Mouse (Mus musculus): ENCODE measurements around the gene Prkag2. TPM values are rescaled to one million over a fixed set of nuclear protein-coding genes. Genes with fewer than 3 reads are reported as not detected.
A peak's percentile ranks its signal among the peaks of the same experiment; 100 is the strongest.

Gene Prkag2
- polyA plus RNA-seq, 1 experiment from 2014 or later: 4.8 TPM

- peak; percentile 74 for ATAC-seq (ENCODE audit: low read depth)
- Histone ChIP-seq H3K9me3 (replicated peaks; ENCODE audit: control insufficient read depth, low read length) (no peaks in the 10 kb centered on the region), H3K27me3 (ENCODE audit: control insufficient read depth, insufficient read depth, low read depth, low read length) (no peaks in the 10 kb centered on the region), H3K4me1 (ENCODE audit: control insufficient read depth, low read depth, low read length) (peaks cover 8% of the 10 kb centered on the region), H3K27ac (ENCODE audit: low read length) (no peak overlapping the region), H3K9ac (ENCODE audit: low read depth, low read length) (no peak overlapping the region), H3K4me2 (ENCODE audit: low read depth, low read length) (0 out of 2 replicates have a peak overlapping the region, but pooled peaks have one; percentile 24), H3K4me3 (ENCODE audit: low read depth, low read length) (no peak overlapping the region), H3K36me3 (ENCODE audit: control insufficient read depth, insufficient read depth) (no peaks in the 10 kb centered on the region)
- WGBS (ENCODE audit: insufficient replicate concordance): 4% methylated on average over 8 of the region's 8 CpGs
These were observed 131.7 kb downstream of the Prkag2 start for GRCm38 (mm10) chr5:24968792-24969191.

GRCm38 (mm10) chr5:24967898-24968535, 132.4 kb downstream of the Prkag2 start:
- H3K4me1 ChIP-seq (ENCODE audit: control insufficient read depth, low read depth, low read length): peaks cover 8% of the 10 kb centered on the region
- no peak overlapping the region for H3K9ac ChIP-seq (ENCODE audit: low read depth, low read length)
- H3K4me2 ChIP-seq (ENCODE audit: low read depth, low read length): no peak overlapping the region
- no peaks in the 10 kb centered on the region for H3K36me3 ChIP-seq (ENCODE audit: control insufficient read depth, insufficient read depth)
- no peaks in the 10 kb centered on the region for H3K9me3 ChIP-seq (replicated peaks; ENCODE audit: control insufficient read depth, low read length)
- H3K27me3 ChIP-seq (ENCODE audit: control insufficient read depth, insufficient read depth, low read depth, low read length): no peaks in the 10 kb centered on the region
- no peak overlapping the region for H3K27ac ChIP-seq (ENCODE audit: low read length)
- ATAC-seq (ENCODE audit: low read depth): no peak
- 16% methylated on average over 7 of the region's 7 CpGs for WGBS (ENCODE audit: insufficient replicate concordance)
- no peak overlapping the region for H3K4me3 ChIP-seq (ENCODE audit: low read depth, low read length)

GRCm38 (mm10) chr5:24963776-24964175, 136.7 kb downstream of the Prkag2 start:
- no peaks in the 10 kb centered on the region for H3K36me3 ChIP-seq (ENCODE audit: control insufficient read depth, insufficient read depth)

GRCm38 (mm10) chr5:24960791-24961190, 139.7 kb downstream of the Prkag2 start:
- Histone ChIP-seq H3K4me1 (ENCODE audit: control insufficient read depth, low read depth, low read length) (no peaks in the 10 kb centered on the region), H3K9me3 (replicated peaks; ENCODE audit: control insufficient read depth, low read length) (no peaks in the 10 kb centered on the region), H3K4me2 (ENCODE audit: low read depth, low read length) (no peak overlapping the region), H3K36me3 (ENCODE audit: control insufficient read depth, insufficient read depth) (no peaks in the 10 kb centered on the region), H3K4me3 (ENCODE audit: low read depth, low read length) (no peak overlapping the region), H3K27ac (ENCODE audit: low read length) (no peak overlapping the region), H3K9ac (ENCODE audit: low read depth, low read length) (no peak overlapping the region), H3K27me3 (ENCODE audit: control insufficient read depth, insufficient read depth, low read depth, low read length) (no peaks in the 10 kb centered on the region)
- ATAC-seq (ENCODE audit: low read depth): no peak
- 65% methylated on average over 5 of the region's 5 CpGs for WGBS (ENCODE audit: insufficient replicate concordance)

More at GRCm38 (mm10) chr5:24963776-24964175, 136.7 kb downstream of the Prkag2 start:
- H3K4me2 ChIP-seq (ENCODE audit: low read depth, low read length): no peak overlapping the region
- WGBS (ENCODE audit: insufficient replicate concordance): 56% methylated on average over 4 of the region's 4 CpGs
- no peaks in the 10 kb centered on the region for H3K9me3 ChIP-seq (replicated peaks; ENCODE audit: control insufficient read depth, low read length)
- no peaks in the 10 kb centered on the region for H3K27me3 ChIP-seq (ENCODE audit: control insufficient read depth, insufficient read depth, low read depth, low read length)
- no peak for ATAC-seq (ENCODE audit: low read depth)
- H3K4me3 ChIP-seq (ENCODE audit: low read depth, low read length): no peak overlapping the region
- no peak overlapping the region for H3K27ac ChIP-seq (ENCODE audit: low read length)
- peaks cover 4% of the 10 kb centered on the region; the same call in 1 of the 2 replicates for H3K4me1 ChIP-seq (ENCODE audit: control insufficient read depth, low read depth, low read length)
- no peak overlapping the region for H3K9ac ChIP-seq (ENCODE audit: low read depth, low read length)

- Histone ChIP-seq H3K27ac (ENCODE audit: low read length) (no peak overlapping the region), H3K9me3 (replicated peaks; ENCODE audit: control insufficient read depth, low read length) (no peaks in the 10 kb centered on the region), H3K4me3 (ENCODE audit: low read depth, low read length) (no peak overlapping the region), H3K9ac (ENCODE audit: low read depth, low read length) (no peak overlapping the region), H3K36me3 (ENCODE audit: control insufficient read depth, insufficient read depth) (no peaks in the 10 kb centered on the region), H3K27me3 (ENCODE audit: control insufficient read depth, insufficient read depth, low read depth, low read length) (no peaks in the 10 kb centered on the region), H3K4me1 (ENCODE audit: control insufficient read depth, low read depth, low read length) (no peaks in the 10 kb centered on the region), H3K4me2 (ENCODE audit: low read depth, low read length) (no peak overlapping the region)
- 40% methylated on average over 3 of the region's 3 CpGs for WGBS (ENCODE audit: insufficient replicate concordance)
- no peak for ATAC-seq (ENCODE audit: low read depth)
These were observed 140.7 kb downstream of the Prkag2 start for GRCm38 (mm10) chr5:24959758-24960157.

GRCm38 (mm10) chr5:24958596-24958995, 141.8 kb downstream of the Prkag2 start:
- H3K4me2 ChIP-seq (ENCODE audit: low read depth, low read length): no peak overlapping the region
- no peak overlapping the region for H3K4me3 ChIP-seq (ENCODE audit: low read depth, low read length)
- H3K36me3 ChIP-seq (ENCODE audit: control insufficient read depth, insufficient read depth): no peaks in the 10 kb centered on the region
- H3K4me1 ChIP-seq (ENCODE audit: control insufficient read depth, low read depth, low read length): no peaks in the 10 kb centered on the region
- H3K9ac ChIP-seq (ENCODE audit: low read depth, low read length): no peak overlapping the region
- H3K27me3 ChIP-seq (ENCODE audit: control insufficient read depth, insufficient read depth, low read depth, low read length): no peaks in the 10 kb centered on the region
- H3K9me3 ChIP-seq (replicated peaks; ENCODE audit: control insufficient read depth, low read length): no peaks in the 10 kb centered on the region
- ATAC-seq (ENCODE audit: low read depth): no peak
- H3K27ac ChIP-seq (ENCODE audit: low read length): no peak overlapping the region
- 66% methylated on average over 5 of the region's 5 CpGs for WGBS (ENCODE audit: insufficient replicate concordance)

GRCm38 (mm10) chr5:24956891-24957290, 143.6 kb downstream of the Prkag2 start:
- no peaks in the 10 kb centered on the region for H3K4me1 ChIP-seq (ENCODE audit: control insufficient read depth, low read depth, low read length)
- no peak overlapping the region for H3K4me3 ChIP-seq (ENCODE audit: low read depth, low read length)
- WGBS (ENCODE audit: insufficient replicate concordance): 72% methylated on average over 7 of the region's 7 CpGs
- no peak overlapping the region for H3K9ac ChIP-seq (ENCODE audit: low read depth, low read length)
- ATAC-seq (ENCODE audit: low read depth): no peak
- H3K4me2 ChIP-seq (ENCODE audit: low read depth, low read length): no peak overlapping the region
- H3K36me3 ChIP-seq (ENCODE audit: control insufficient read depth, insufficient read depth): no peaks in the 10 kb centered on the region
- H3K27me3 ChIP-seq (ENCODE audit: control insufficient read depth, insufficient read depth, low read depth, low read length): no peaks in the 10 kb centered on the region
- no peaks in the 10 kb centered on the region for H3K9me3 ChIP-seq (replicated peaks; ENCODE audit: control insufficient read depth, low read length)
- H3K27ac ChIP-seq (ENCODE audit: low read length): no peak overlapping the region

- Histone ChIP-seq H3K4me2 (ENCODE audit: low read depth, low read length) (no peak overlapping the region), H3K27me3 (ENCODE audit: control insufficient read depth, insufficient read depth, low read depth, low read length) (no peaks in the 10 kb centered on the region), H3K4me1 (ENCODE audit: control insufficient read depth, low read depth, low read length) (no peaks in the 10 kb centered on the region), H3K9me3 (replicated peaks; ENCODE audit: control insufficient read depth, low read length) (no peaks in the 10 kb centered on the region), H3K27ac (ENCODE audit: low read length) (no peak overlapping the region), H3K36me3 (ENCODE audit: control insufficient read depth, insufficient read depth) (no peaks in the 10 kb centered on the region), H3K4me3 (ENCODE audit: low read depth, low read length) (no peak overlapping the region), H3K9ac (ENCODE audit: low read depth, low read length) (no peak overlapping the region)
- WGBS (ENCODE audit: insufficient replicate concordance): 50% methylated on average over 16 of the region's 16 CpGs
- ATAC-seq (ENCODE audit: low read depth): no peak
These were observed 147.3 kb downstream of the Prkag2 start for GRCm38 (mm10) chr5:24952842-24953741.

- Histone ChIP-seq H3K4me1 (ENCODE audit: control insufficient read depth, low read depth, low read length) (no peaks in the 10 kb centered on the region), H3K27me3 (ENCODE audit: control insufficient read depth, insufficient read depth, low read depth, low read length) (no peaks in the 10 kb centered on the region), H3K4me2 (ENCODE audit: low read depth, low read length) (no peak overlapping the region), H3K36me3 (ENCODE audit: control insufficient read depth, insufficient read depth) (no peaks in the 10 kb centered on the region), H3K27ac (ENCODE audit: low read length) (no peak overlapping the region), H3K4me3 (ENCODE audit: low read depth, low read length) (no peak overlapping the region), H3K9me3 (replicated peaks; ENCODE audit: control insufficient read depth, low read length) (no peaks in the 10 kb centered on the region), H3K9ac (ENCODE audit: low read depth, low read length) (no peak overlapping the region)
- ATAC-seq (ENCODE audit: low read depth): no peak
- 55% methylated on average over 6 of the region's 6 CpGs for WGBS (ENCODE audit: insufficient replicate concordance)
These were observed 148.2 kb downstream of the Prkag2 start for GRCm38 (mm10) chr5:24952212-24952611.

Data from liver, embryonic 16.5 days (tissue).